Mouse (Mus musculus) embryonic facial prominence, embryonic 10.5 days (tissue): ENCODE data around the gene Wdr45b. TPM values are rescaled to one million over a fixed set of nuclear protein-coding genes. Genes with fewer than 3 reads are reported as not detected.

Experiments used
- DNase-seq: peaks from one replicate; pipeline ENCODE4 v3.0.0-alpha.2; 2017; ENCODE audit warnings: low spot score
- H3K27ac ChIP-seq: fragments of 300-500 bp; sonication (generic); replicated peaks from 2 replicates; pipeline ENCODE4 v1.5.1; 2016; ENCODE audit warnings: mild to moderate bottlenecking
- H3K27me3 ChIP-seq: fragments of 300-500 bp; sonication (generic); replicated peaks from 2 replicates; pipeline ENCODE4 v1.6.1; 2016; ENCODE audit warnings: low read depth, mild to moderate bottlenecking; ENCODE audit not compliant: poor library complexity, severe bottlenecking
- H3K36me3 ChIP-seq: fragments of 300-500 bp; sonication (generic); replicated peaks from 2 replicates; pipeline ENCODE4 v1.6.1; 2016; ENCODE audit warnings: mild to moderate bottlenecking, moderate library complexity
- H3K4me1 ChIP-seq: fragments of 300-500 bp; sonication (generic); 2 replicates; pipeline ENCODE4 v1.6.1; 2016
- H3K4me3 ChIP-seq: fragments of 300-500 bp; sonication (generic); 2 replicates; pipeline ENCODE4 v1.5.1; 2016; ENCODE audit warnings: mild to moderate bottlenecking, moderate library complexity
- H3K9me3 ChIP-seq: fragments of 300-500 bp; sonication (generic); 2 replicates; pipeline ENCODE4 v1.6.1; 2016; ENCODE audit warnings: mild to moderate bottlenecking
- WGBS: fragments of 180-500 bp; shearing (Covaris S2); methylation state at CpG from one replicate; pipeline ENCODE4 v1.1.7; 2016; 5-methylcytosine and 5-hydroxymethylcytosine counted together
- polyA plus RNA-seq: library from polyadenylated mRNA; unstranded; fragments of >200 nt; fragmentation: Nextera tagmentation; extraction: Ambion mirVana; gene quantifications from 2 replicates; pipeline ENCODE4 v1.2.1, GENCODE M21; 2016

Gene Wdr45b
- polyA plus RNA-seq: 101 and 103 TPM in 2 replicates

- H3K4me3 ChIP-seq: peak within 1 kb of the TSS; percentile 99
- H3K36me3 ChIP-seq: peaks cover 20% of the 10 kb centered on the region
- peaks cover 20% of the 10 kb centered on the region for H3K4me1 ChIP-seq
- peak within 1 kb of the TSS; percentile 94 for H3K27ac ChIP-seq
- H3K9me3 ChIP-seq: no peaks in the 10 kb centered on the region
- under 1% methylated on average over 69 of the region's 69 CpGs for WGBS
- peak; percentile 98 for DNase-seq
- H3K27me3 ChIP-seq: no peaks in the 10 kb centered on the region
Observed at GRCm38 (mm10) chr11:121354091-121354707, at the start of gene Wdr45b. Wdr45b (minus strand) TSS chr11:121354445.

DNA sequence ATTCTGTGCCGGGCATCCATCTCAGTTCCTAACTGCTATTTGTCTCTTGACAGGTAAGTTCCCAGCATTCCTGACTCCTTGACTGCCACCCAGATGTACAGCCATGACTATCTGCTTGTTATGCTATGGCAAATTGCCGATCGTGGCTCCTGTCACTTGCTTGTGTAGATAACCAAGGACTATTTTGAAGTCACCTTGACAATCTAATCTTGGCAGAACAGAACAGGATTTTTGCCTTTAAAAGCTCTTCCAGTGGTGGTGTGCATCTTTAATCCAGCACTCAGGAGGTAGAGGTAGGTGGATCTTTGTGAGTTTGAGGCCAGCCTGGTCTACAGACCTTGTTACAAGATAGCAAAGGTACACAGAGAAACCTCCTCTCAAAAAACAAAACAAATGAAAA is 38.2 kb upstream of the Wdr45b start:
- Histone ChIP-seq H3K27ac (no peak overlapping the region), H3K4me1 (peaks cover 10% of the 10 kb centered on the region), H3K4me3 (no peak overlapping the region), H3K27me3 (peaks cover 6% of the 10 kb centered on the region), H3K36me3 (no peaks in the 10 kb centered on the region), H3K9me3 (no peaks in the 10 kb centered on the region)
- WGBS: 86% methylated on average over 3 of the region's 3 CpGs
- DNase-seq: no peak

- no peaks in the 10 kb centered on the region for H3K9me3 ChIP-seq
- WGBS: 76% methylated on average over 3 of the region's 3 CpGs
- H3K27me3 ChIP-seq: peaks cover 22% of the 10 kb centered on the region
Observed at GRCm38 (mm10) chr11:121390793-121391192, 36.5 kb upstream of the Wdr45b start.

DNA sequence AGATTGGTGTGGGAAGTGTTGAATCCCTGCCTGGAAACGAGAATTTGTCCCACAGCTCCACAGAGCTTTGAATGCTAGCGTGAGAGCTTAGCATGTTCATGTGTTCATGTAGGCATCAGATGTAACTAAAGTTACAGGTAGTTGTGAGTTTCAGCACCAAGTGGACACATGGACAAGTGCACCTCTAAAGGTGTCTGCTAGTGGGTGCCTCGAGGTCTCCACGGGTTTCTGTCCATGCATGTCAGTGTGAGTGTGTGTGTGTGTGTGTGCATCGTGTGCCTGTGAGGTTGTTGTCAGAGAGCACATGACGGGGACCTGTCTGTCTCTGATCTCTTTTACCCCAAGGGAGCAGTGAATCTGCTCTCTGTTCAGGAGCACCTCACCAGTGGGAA is 34.3 kb upstream of the Wdr45b start:
- Histone ChIP-seq H3K4me1 (peaks cover 12% of the 10 kb centered on the region), H3K36me3 (no peaks in the 10 kb centered on the region), H3K9me3 (no peaks in the 10 kb centered on the region), H3K4me3 (peak overlapping the region; percentile 70), H3K27ac (no peak overlapping the region), H3K27me3 (peaks cover 22% of the 10 kb centered on the region)
- DNase-seq: no peak
- WGBS: 11% methylated on average over 6 of the region's 6 CpGs

More at GRCm38 (mm10) chr11:121390793-121391192, 36.5 kb upstream of the Wdr45b start:
- no peak overlapping the region for H3K4me3 ChIP-seq
- H3K27ac ChIP-seq: no peak overlapping the region
- DNase-seq: no peak
- H3K36me3 ChIP-seq: no peaks in the 10 kb centered on the region
- peaks cover 12% of the 10 kb centered on the region for H3K4me1 ChIP-seq

GRCm38 (mm10) chr11:121387750-121388553 is 33.7 kb upstream of the Wdr45b start, which contains the start of gene Rab40b:
Rab40b (minus strand) TSS chr11:121388251.
- peak; percentile 97 for DNase-seq
- H3K9me3 ChIP-seq: no peaks in the 10 kb centered on the region
- no peaks in the 10 kb centered on the region for H3K36me3 ChIP-seq
- whole genome bisulfite sequencing: 2% methylated on average over 61 of the region's 61 CpGs
- H3K4me1 ChIP-seq: peaks cover 12% of the 10 kb centered on the region
- H3K27me3 ChIP-seq: peaks cover 22% of the 10 kb centered on the region
- peak within 1 kb of the TSS; percentile 48; the same call in 1 of the 2 replicates for H3K27ac ChIP-seq
- peak within 1 kb of the TSS; percentile 70 for H3K4me3 ChIP-seq

DNA sequence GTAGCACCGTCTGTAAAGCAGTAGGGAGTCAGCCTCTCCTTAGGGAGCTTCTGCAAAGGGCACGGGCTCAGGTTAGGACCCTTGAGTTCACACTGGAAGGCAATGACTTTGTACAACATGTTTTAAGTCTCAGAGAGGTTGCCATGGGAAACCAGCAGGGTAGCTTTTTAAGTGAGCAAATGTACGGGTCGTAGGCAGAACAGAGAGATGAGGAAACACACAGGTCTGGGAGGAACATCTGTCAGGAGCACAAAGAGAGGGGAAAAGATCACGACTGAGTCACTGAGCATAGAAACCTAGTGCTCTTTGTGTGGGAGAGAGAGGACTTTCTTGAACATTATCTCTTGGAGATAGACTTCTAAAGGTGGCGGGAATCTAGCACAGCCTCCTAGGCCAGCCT is 26.0 kb upstream of the Wdr45b start:
- no peak overlapping the region for H3K27ac ChIP-seq
- 69% methylated on average over 6 of the region's 6 CpGs for WGBS
- no peaks in the 10 kb centered on the region for H3K4me1 ChIP-seq
- H3K4me3 ChIP-seq: no peak overlapping the region
- H3K36me3 ChIP-seq: no peaks in the 10 kb centered on the region
- no peaks in the 10 kb centered on the region for H3K27me3 ChIP-seq
- no peaks in the 10 kb centered on the region for H3K9me3 ChIP-seq
- no peak for DNase-seq

DNA sequence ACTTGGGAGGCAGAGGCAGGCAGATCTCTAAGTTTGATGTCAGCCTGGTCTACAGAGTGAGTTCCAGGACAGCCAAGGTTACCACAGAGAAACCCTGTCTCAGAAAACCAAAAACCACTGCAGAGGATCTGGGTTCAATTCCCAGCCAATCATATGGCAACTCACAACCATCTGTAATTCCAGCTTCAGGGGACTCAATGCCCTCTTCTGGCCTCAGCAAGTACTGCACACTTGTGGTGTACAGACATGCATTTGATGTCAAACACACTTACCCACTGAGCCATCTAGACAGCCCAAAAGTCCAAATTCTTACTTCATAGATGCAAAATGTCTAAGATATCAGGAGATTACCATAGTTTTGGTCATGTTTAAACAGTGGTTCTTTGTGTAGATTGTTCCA is 24.4 kb upstream of the Wdr45b start:
- H3K36me3 ChIP-seq: no peaks in the 10 kb centered on the region
- DNase-seq: no peak

DNA sequence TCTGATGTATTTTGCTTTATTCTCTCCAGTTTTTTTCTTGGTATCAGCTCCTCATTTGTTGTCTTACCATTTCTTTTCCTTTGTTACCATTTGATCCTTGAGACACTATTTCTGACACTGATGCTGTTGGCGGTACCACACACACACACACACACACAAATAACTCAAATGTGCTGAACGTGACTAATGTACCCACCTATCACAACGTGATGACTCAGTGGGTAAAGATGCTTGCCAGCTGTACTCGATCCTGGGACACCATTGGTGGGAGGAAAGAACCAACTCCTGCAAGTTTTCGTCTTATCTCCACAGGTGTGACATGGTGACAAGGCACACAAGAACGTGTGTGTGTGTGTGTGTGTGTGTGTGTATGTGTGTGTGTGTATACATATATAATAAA is 19.1 kb upstream of the Wdr45b start:
- no peaks in the 10 kb centered on the region for H3K36me3 ChIP-seq
- H3K27ac ChIP-seq: no peak overlapping the region
- no peaks in the 10 kb centered on the region for H3K4me1 ChIP-seq
- no peaks in the 10 kb centered on the region for H3K27me3 ChIP-seq
- DNase-seq: no peak
- no peak overlapping the region for H3K4me3 ChIP-seq
- 74% methylated on average over 6 of the region's 6 CpGs for WGBS
- no peaks in the 10 kb centered on the region for H3K9me3 ChIP-seq

More for the DNA sequence above, 24.4 kb upstream of the Wdr45b start:
- Histone ChIP-seq H3K27me3 (no peaks in the 10 kb centered on the region), H3K9me3 (no peaks in the 10 kb centered on the region), H3K4me3 (no peak overlapping the region), H3K27ac (no peak overlapping the region), H3K4me1 (no peaks in the 10 kb centered on the region)

DNA sequence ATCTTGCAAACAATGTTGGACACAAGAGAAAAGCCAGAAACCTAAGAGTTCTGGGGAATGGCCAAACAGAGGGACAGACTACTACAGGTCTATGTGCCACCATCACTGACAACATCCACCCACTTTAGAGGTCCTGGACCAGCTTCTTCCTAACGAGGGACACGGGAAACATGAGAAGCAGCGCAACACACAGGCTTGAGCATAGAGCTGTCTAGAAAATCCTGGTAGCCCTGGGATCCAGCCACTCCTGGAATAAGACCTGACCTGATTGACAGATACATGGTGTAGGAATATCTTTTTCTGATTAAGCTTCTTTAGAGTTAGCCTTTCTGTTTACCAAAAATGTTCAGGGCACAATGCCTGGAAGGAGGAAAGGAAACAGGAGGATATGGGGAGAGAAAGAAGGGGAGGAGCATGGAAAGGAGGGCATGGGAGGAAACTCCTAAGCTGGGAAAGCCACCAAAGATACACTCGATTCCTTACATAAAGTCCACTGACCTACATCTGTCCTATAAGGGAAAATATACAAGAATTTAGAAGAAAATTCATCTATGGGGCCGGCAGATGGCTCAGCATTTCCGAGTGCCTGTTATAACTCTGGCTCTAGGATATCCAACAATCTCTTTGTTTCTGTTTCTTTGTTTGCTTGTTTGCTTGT is 16.2 kb upstream of the Wdr45b start:
- no peaks in the 10 kb centered on the region for H3K27me3 ChIP-seq
- H3K4me1 ChIP-seq: no peaks in the 10 kb centered on the region
- no peak for DNase-seq
- WGBS: 79% methylated on average over 6 of the region's 6 CpGs
- no peak overlapping the region for H3K27ac ChIP-seq
- no peaks in the 10 kb centered on the region for H3K36me3 ChIP-seq
- H3K4me3 ChIP-seq: no peak overlapping the region
- H3K9me3 ChIP-seq: no peaks in the 10 kb centered on the region

DNA sequence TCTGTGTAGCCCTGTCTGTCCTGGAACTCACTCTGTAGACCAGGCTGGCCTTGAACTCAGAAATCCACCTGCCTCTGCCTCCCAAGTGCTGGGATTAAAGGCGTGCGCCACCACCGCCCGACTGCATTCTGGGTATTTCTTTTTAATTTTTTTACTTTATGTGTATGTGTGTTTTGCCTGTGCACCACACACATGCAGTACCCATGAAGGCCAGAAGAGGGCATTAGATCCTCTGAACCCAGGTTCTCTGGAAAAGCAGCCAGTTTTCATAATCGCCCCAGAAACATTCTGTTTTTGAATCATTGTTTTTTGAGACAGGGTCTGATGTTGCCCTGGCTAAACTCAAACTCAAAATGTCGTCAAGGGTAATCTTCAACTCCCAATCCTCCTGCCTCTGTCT is 15.4 kb upstream of the Wdr45b start:
- no peaks in the 10 kb centered on the region for H3K27me3 ChIP-seq
- no peak overlapping the region for H3K27ac ChIP-seq
- no peaks in the 10 kb centered on the region for H3K4me1 ChIP-seq
- DNase-seq: peak; percentile 44
- H3K36me3 ChIP-seq: no peaks in the 10 kb centered on the region
- H3K4me3 ChIP-seq: no peak overlapping the region
- WGBS: 56% methylated on average over 6 of the region's 6 CpGs
- no peaks in the 10 kb centered on the region for H3K9me3 ChIP-seq

GRCm38 (mm10) chr11:121368731-121369130 is 14.5 kb upstream of the Wdr45b start:
- no peaks in the 10 kb centered on the region for H3K9me3 ChIP-seq
- H3K27ac ChIP-seq: no peak overlapping the region
- WGBS: 82% methylated on average over 1 of the region's 1 CpGs
- no peaks in the 10 kb centered on the region for H3K4me1 ChIP-seq
- no peak for DNase-seq
- H3K36me3 ChIP-seq: no peaks in the 10 kb centered on the region
- H3K4me3 ChIP-seq: no peak overlapping the region
- no peaks in the 10 kb centered on the region for H3K27me3 ChIP-seq

- Histone ChIP-seq H3K4me1 (no peaks in the 10 kb centered on the region), H3K36me3 (no peaks in the 10 kb centered on the region), H3K27me3 (no peaks in the 10 kb centered on the region), H3K27ac (no peak overlapping the region), H3K4me3 (no peak overlapping the region), H3K9me3 (no peaks in the 10 kb centered on the region)
- no peak for DNase-seq
- WGBS: 60% methylated on average over 5 of the region's 5 CpGs
Observed at GRCm38 (mm10) chr11:121367170-121367707, 13.0 kb upstream of the Wdr45b start.
